Mouse (Mus musculus): ENCODE measurements around the gene Cd80.
A peak's percentile ranks its signal among the peaks of the same experiment; 100 is the strongest.
"Not testable (repeated sequence)": the region's sequence is repeated elsewhere in the genome, so short reads cannot be mapped to it uniquely, and the experiment has no call there.

Cd80 gene

DNA sequence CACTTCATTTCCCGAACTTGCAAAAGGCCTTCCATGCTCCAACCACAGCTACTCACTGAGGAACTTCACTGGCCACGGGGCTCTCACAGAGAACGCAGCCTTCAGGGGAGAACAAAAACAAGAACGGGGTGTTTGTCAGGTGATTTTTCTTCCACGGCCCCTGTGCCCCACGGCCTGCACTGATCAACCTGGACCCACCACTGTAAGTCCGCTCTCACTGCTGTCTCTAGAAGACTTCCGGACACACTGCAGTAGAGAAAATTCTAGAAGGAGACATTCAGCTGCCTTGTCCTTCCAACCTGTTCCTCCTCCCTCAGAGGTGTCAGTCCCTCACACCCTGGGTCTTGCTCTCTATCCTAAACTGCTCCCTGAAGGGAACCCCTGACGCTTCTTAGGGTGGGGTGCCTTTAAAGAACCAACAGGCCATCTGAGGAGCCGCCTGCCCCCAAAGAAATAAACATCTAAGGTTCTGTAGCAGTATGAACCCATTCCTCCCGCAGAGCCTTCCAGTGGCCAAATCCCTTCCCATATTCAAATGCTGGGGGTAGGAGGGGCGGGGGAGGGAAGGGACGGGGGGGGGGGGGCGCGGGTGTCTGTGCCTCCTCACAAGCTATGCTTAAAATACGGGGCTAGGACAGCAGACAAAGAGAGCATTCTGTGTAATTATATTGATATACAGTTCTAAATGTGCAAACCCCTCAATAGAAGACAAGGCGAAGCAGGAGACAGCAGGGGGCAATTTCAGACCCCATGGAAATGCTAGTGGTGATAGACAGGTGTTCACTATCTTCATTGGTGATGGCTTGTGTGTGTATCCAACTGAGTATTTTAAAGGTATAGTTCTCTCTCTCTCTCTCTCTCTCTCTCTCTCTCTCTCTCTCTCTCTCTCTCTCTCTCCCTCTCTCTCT, at the start of gene Cd80:
Gene Cd80, plus strand, starts transcription at position 51 of the 908 bp plus-strand sequence.
- no peak for DNase-seq (ENCODE audit: low read depth)

DNA sequence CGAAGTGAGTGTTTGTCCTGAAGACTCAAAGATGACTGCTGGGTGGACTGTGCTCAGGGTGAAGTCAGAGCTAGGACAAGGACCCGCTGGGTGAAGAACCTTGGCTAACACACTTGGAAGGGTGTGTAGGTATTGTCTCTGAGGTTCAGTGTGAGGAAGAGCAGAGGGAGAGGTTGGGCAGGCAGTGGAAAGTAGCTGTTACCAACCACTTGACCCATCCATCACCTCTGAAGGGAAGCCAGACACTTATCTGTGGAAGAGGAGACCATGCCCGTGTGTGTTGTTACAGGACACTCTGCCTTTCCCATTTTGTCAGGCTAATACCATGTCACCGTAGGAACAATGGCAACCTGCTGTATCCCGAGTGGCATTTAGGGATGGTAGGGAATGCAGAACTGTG, 49.1 kb upstream of the Cd80 start:
- no peak for DNase-seq (ENCODE audit: low read depth)

DNA sequence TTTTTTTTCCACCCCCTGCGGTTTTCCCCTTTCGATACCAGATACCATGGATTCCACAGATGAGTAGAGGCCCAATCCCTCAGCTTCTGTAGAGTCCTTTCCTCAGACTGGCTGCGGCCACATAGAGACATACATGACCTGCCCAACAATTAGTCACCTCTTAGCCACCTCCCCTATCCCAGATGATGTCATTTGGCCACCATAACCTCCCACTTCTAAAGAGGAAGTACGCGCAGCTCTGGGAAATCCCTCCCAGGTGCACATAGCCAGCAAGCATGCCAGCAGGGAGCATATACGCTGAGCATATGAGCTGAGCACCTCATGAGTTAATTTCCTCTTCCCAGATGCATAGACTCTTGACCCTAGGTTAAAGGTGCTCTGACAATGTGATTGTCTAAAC, 48.7 kb upstream of the Cd80 start:
- DNase-seq (ENCODE audit: low read depth), result peak; percentile 76

DNA sequence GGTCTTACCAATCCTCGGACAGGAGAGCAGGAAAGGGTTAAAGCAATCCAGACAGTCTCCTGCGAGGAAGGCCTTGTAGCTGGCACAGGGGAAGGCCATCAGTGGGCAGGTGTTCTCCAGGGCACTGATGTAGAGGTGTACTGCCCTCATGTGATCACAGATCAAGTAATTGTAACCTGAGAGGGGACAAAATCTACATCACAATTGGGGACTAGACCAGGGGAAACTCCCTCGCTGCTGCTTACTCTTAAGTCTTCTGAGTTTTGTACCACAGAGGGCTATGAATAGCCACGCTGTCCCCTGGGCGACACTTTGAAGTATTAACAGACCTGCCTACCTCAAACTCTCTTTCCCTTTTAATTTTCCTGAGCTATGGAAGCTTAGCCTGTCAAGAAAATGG, 47.8 kb upstream of the Cd80 start:
- peak; percentile 64 for DNase-seq (ENCODE audit: low read depth)

DNA sequence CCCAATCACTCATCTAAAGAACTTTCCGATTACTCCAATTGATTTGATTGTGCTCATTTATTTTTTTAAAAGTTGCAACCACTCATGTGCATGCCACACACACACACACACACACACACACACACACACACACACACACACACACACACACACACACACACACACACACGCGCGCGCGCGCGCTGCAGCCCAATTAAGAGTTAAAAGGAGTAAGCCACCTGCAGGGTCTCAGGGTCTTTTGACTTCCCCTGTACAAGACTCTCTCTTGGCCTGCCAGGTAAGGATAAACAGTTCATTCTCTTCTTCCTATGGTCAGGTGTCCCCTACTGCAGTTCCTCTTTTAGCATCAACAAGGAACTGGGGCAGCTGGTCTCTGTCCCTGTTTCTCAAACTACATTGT, 46.9 kb upstream of the Cd80 start:
- no peak for DNase-seq (ENCODE audit: low read depth)

DNA sequence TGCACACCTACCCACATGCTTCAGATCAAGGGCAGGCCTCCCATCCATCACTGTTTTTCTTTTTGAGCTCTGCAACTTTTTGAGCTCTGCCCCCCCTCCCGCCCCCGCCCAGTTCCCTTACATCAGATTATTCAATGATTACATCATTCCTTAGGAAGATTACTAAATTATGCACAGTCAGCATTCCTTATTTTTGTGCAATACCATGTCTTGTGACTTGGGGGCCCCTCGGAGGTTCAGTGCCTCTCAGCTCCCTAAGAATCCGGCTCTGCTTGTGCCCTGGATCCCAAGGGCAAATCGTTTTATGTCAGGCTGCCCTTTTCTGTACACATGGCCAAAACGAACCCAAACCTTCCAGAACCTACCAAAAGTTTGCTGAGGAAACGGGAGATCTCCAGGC, 40.4 kb upstream of the Cd80 start:
- no peak for DNase-seq (ENCODE audit: low read depth)

DNA sequence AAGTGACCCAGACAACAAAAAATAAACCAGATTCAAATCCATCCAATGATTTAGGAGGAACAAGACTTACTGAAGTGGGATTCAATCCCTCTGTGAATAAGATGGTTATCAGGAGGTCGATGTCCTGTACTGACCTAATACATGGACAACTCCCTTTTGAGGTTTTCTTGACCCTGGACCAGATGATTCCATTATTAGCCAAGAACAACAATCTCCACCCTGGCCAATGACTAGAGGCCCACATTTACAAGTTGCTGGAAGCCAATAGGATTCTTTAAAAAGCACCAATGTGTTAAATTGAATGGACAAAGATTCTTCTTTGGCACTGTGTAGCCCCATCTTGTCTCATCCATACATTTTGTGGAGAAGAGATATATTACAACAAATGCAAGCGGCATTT, 30.0 kb upstream of the Cd80 start:
- peak; percentile 12 for DNase-seq (ENCODE audit: low read depth)

DNA sequence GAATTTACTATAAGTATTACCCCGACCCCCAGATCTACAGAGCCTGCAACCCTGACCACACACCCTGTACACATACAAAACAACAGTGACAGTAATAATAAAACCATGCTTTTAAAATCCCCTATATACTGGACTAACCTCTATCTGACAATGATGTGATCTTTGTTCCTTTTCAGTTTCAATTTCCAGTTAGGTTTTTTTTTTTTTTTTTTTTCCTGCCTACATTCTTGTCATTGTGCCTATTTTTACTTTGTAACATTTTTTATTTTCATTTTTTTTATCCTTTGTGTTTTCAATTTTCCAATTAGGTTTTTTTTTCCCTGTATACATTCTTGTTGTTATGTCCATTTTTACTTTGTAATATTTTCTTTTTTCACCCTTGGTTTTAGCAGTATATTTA, 29.6 kb upstream of the Cd80 start:
- no peak for DNase-seq (ENCODE audit: low read depth)

DNA sequence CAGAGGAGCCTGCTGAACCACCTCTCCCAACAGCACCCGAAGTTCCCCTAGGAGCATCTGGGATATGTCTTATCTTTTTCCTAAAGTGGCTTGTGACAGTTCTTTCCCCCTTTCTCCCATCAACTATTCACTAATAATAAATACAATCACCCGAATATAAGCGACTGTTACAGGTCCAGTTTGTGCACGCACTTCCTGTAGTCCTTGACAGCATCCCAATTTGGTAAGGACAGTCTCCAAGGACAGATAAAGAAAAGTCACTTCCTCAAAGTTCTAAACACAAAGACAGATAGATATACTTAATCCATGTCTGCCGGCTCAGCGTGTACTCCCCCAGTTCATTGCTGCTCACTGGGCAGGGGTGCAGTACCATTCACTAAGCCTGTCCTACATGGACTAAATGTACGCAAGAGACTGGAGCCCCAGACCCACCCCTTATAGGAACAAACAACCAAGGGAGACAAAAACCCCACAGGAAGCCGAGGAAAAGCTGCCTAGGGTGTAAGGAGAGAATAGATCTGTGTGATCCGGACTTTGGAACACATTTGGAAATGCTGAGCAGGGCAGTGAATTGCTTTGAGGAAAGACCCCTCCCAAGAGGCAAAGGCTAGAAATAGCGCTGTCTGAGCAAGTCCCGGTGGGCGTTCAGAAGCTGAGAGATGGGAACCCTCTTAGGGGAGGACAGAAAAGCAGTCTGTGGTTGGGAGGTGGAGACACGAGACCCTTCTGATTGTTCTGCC, 23.7 kb upstream of the Cd80 start:
- DNase-seq (ENCODE audit: low read depth), result no peak

DNA sequence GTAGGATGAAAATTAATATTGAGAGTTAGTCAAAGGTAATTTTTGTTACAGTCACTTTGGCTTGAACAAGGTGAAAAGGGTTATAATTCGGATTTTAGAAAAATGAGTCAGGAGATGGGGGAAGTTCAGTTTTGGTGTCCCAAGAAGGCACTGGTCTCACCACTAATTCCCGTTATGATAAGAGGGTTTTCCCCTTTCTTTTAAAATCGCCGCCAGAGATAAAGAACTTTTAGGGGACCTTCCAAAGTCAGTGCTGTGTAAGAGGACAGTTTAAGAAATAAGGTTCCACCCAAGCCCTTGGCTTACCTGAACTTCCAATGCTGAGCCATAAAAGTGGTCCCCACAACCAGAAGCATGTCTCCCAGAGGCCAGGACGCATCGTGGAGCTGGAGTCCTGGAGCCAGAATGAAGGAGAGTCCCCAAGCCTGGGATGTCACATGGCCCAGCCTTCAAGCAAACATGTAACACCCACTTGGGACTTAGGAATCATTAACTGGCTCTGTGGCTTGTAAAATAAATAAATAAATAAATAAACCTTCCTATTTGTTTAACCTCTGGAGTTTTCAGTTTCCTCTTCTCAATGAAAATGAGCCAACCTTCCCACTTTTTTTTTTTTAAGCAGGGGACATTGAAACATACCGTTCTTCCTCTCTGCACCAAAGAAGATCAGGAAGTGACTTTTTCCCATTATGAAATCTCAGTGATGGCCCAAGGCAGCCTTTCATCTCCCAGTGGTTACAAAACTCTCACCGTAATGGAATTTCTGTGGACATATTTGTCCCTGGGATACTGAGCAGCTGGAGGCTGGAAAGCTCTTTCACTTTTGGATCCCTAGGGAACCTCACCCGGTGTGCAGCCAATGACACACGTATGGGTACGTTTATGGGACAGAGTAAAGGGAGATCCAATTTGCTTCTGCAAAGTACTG, 22.6 kb upstream of the Cd80 start, which contains the start of gene Pla1a:
Gene Pla1a, minus strand, starts transcription at position 648 of the 928 bp plus-strand sequence.
- DNase-seq (ENCODE audit: low read depth), result peak; percentile 15

DNA sequence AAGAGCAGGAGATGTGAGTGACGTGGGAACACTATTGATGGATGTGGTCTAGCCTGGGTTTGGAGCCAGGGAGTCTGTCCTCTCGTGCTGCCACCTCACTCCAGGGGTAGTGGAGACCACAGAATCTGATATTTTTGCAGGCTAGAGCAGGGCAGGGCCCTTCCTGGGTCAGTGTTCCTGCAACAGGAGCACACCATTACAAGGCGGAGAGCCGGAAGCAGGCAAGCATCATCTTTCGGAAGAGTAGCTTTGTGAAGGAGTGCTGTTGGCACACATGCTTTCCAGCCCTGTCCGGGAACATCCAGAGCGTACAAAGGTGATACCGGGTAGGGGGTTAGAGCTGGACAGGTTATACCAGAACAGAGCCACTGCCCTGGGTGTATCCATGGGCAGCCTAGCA, 21.8 kb upstream of the Cd80 start:
- no peak for DNase-seq (ENCODE audit: low read depth)

DNA sequence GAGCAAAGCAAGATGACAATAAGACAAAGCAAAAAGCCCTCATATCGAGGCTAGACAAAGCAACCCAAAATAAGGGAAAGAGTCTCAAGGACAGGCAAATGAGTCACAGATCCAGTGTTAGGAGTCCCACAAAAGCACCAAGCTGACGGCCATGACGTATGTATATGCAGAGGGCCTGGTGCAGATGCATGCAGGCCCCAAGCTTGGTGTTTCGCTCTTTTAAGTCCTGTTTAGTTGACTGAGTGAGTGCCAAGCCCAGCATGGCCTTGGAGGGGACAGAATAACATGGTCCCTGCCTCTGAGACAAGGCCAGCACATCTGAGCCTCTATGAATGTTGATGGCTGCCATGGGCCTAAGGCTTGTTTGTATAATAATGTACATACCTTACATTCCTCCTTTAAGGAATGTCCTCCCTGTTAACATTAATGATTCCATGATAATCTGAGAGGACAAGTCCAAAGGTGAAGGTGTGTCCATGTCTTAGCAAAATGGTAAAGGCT, 21.0 kb upstream of the Cd80 start:
- DNase-seq (ENCODE audit: low read depth), result no peak

DNA sequence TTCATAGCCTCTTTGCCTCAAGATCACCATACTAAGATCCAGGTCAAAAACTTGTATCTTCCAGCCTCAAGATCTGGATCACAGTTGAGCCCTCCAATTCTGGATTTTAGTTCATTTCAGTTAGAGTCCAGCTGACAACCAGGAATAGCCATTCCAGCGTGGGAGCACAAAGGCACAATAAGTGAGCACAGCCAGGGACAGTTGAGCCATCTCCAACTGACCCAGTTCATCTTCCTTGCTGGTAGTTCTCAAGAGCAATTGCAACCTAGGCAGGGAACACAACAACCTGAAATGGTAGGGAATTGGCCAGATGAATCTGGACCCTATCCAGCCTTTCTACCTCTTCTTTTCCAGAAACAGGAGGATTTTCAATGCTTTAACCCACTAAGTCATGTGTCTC, 16.2 kb upstream of the Cd80 start:
- DNase-seq (ENCODE audit: low read depth), result no peak

DNA sequence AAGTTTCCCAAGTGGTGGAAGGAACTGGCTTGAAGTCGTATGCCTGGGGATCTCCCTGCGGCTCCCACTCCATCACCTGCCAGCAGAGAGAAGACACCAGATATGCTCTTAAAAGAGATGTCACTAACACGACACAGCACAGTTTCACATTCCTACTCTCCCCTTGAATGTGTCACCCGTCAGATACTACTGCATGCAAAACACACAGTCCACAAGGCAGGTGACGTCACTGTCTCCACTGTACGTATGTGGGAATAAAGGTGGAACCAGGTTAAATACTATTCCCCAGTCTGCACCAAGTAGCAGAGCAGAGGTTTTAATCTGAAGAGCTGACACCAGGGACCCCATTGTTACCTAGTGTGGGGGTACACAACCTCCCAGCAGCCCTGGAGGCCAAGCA, 15.0 kb upstream of the Cd80 start:
- no peak for DNase-seq (ENCODE audit: low read depth)

DNA sequence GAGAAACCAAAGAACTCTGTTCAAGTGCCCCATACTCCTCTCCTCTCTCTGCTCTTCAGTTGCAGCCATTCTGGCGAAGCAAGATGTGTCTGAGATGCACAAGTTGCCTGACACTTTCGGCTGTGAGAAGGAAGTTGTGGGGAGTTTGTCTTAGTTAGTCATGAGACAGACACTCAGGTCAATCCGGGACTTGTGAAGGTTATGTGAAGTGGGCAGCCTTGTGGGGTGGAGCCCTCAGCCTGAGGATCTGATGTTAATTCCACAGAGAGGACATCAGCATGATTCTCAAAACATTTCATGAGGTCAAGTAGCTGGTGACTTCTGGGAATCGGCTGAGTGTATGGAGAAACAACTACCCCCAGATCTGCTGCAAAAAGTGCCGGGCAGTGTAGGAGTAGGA, 13.8 kb upstream of the Cd80 start:
- no peak for DNase-seq (ENCODE audit: low read depth)

DNA sequence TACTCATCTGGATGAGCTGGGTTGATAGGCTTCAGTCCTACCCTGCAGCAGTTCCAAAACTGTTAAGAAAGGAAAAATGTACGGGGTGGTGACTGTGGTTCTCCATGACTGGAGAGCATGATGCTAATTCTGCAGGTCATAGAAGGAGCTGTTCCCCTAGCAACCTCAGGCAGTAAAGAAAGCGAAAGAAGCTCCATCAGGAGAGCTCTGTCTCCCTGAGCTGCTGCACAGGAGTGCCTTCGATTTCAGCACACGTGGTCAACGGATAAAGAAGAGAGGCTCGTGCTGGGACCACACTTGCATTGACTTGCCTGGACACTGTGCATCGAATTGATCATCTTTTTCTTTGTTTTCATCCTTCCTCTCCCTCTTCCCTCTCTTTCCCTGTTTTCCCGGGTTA, 13.1 kb upstream of the Cd80 start:
- no peak for DNase-seq (ENCODE audit: low read depth)

DNA sequence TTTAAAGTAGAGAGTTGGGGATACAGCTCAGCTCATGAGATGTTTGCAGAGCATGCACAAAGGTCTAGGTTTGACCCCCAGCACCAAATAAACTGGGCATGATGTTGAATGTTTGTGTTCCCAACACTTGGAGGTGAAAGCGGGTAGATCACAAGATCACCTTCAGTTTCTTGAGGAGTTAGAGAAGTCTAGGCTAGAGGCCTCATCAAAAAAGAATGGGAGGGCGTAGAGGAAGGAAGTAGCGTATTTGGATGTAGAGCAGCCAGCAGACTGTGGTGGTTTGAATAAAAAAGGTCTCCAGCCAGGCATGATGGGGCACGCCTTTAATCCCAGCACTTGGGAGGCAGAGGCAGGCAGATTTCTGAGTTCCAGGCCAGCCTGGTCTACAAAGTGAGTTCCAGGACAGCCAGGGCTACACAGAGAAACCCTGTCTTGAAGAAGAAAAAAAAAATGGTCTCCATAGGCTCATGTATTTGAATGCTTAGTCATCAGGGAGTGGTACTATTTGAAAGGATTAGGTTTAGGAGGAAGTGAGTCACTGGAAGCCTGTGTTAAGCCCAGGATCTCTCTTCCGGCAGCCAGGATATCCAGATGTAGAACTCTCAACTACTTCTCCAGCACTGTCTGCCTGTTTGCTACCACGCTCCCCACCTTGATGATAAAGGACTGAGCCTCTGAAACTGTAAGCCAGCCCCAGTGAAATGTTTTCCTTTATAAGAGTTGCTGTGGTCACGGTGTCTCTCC, 11.5 kb upstream of the Cd80 start:
- no peak for DNase-seq (ENCODE audit: low read depth)

DNA sequence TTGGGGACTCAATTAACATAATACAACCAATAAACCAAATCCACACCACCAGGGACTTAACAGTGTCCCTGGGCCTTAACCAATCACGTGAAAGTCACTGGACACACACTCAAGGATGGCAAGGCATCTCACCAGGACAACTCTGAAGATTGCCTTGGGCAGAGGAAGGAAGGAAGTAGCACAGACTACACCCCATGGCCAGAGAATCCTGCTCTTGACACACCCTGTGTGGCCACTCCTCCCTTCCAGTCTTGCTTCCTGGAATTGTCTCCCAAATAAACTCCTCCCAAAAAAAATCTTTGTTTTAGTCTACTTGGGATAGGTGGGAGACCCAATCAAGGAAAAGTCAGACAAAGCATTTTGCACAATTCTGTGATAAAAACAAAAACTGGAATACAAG, 10.3 kb upstream of the Cd80 start:
- DNase-seq (ENCODE audit: low read depth), result no peak

DNA sequence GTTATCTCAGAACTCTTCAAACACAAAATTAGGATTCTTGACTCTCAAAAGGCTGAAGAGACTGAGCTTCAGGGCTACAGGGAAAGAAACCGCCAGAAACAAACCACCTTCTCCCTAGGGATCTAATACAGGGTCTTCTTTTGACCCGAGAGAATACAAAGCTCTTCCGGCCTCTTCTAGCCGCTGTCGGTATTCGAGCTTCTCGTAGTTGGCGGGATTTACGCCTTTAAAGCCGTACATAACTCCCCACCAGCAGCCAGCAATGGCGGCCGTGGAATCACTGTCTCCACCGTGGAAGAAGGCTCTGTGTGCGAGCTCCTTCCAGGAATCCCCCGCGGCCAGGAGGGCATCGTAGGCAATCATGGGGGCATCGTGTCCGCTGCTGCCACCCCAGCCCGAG, 9.8 kb upstream of the Cd80 start:
- DNase-seq (ENCODE audit: low read depth), result no peak

DNA sequence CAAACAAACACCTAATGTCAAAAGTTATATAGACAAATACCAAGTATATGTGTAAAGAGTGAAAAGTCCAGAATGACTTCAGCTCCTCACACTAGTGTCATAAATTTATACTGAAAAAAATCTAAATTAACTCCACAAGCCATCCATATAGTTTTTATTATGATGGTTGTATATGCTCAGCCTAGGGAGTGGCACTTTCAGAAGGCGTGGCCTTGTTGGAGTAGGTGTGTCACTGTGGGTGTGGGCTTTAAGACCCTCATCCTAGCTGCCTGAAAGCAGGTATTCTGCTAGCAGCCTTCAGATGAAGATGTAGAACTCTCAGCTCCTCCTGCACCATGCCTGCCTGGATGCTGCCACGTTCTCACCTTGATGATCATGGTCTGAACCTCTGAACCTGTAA, 9.2 kb upstream of the Cd80 start:
- not testable (repeated sequence) for DNase-seq (ENCODE audit: low read depth)

DNA sequence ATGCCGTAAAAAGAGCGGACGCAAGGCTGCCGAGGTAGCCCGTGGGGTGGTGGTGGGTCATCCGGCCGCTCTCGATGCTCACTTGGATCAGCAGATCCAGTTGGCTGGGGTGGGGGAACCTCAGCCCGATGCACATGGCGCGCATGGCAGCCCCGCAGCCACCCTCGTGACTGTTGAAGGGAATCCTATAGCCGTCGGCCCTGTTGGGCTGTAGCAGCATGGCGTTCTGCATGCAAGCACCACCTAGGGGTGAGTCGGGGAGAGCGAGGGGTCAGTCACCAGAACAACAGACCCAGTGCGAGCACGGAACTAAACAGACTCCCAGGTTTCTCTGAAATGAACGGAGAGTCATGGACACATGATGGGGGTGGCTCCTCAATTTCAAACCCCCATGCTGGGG, 8.0 kb upstream of the Cd80 start:
- DNase-seq (ENCODE audit: low read depth), result no peak
